Mouse (Mus musculus): Measurements from ENCODE around the gene Tmprss7. TPM values are rescaled to one million over a fixed set of nuclear protein-coding genes. Genes with fewer than 3 reads are reported as not detected.

The Tmprss7 gene
- polyA plus RNA-seq, 1 experiment from 2014 or later: 0.52 TPM

DNA sequence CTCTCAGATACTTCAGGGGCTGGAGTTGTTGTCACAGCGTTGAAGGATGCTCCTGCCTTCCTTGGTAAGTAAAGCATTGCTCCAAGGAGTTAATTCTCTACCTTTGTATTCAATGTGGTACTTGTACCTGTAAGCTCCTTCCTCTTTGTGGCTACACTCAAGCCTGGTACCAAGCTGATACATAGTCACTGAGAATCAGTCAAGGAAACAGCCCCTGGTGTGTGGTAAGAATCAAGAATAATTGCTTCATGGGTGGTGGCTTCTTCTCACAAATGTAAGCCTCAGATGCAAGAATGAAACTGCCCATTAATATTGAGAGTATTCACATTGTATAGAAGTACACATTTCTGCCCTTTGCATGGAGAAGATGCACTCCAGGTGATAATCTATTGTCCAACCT, 77.5 kb downstream of the Tmprss7 start:
- Histone ChIP-seq H3K4me3 (no peak overlapping the region), H3K27ac (replicated peaks) (no peak overlapping the region), H3K36me3 (no peaks in the 10 kb centered on the region), H3K27me3 (peaks cover 3% of the 10 kb centered on the region; the same call in 1 of the 2 replicates), H3K9me3 (no peaks in the 10 kb centered on the region), H3K9ac (replicated peaks) (no peak overlapping the region), H3K4me2 (replicated peaks) (no peak overlapping the region), H3K4me1 (no peaks in the 10 kb centered on the region)
- no peak for ATAC-seq (ENCODE audit: low FRiP score, low read depth)
- 91% methylated on average over 1 of the region's 1 CpGs for WGBS

DNA sequence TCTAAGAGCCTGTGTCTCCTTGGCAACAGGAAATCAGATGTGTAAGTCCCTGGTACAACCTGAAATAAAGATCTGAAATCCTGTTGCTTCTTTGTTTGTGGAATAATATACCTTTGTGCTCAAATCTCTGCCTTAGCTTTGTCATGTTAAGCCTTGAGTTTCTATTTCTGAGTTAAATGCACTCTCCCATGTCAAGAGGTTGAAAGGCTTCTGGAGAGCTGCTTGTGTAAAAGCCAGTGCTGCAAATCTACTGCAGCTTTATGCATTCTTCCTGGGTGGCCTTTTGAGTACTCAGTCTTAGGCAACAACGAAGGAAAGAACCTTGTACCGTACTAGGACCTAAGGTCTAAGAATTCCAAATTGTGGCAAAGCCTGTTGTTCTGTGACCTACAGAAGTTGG, 80.2 kb downstream of the Tmprss7 start:
- Histone ChIP-seq H3K4me1 (no peaks in the 10 kb centered on the region), H3K4me3 (no peak overlapping the region), H3K27me3 (peaks cover 3% of the 10 kb centered on the region; the same call in 1 of the 2 replicates), H3K4me2 (replicated peaks) (no peak overlapping the region), H3K9ac (replicated peaks) (no peak overlapping the region), H3K9me3 (no peaks in the 10 kb centered on the region), H3K27ac (replicated peaks) (no peak overlapping the region), H3K36me3 (no peaks in the 10 kb centered on the region)
- no peak for ATAC-seq (ENCODE audit: low FRiP score, low read depth)
- 64% methylated on average over 2 of the region's 2 CpGs for WGBS

DNA sequence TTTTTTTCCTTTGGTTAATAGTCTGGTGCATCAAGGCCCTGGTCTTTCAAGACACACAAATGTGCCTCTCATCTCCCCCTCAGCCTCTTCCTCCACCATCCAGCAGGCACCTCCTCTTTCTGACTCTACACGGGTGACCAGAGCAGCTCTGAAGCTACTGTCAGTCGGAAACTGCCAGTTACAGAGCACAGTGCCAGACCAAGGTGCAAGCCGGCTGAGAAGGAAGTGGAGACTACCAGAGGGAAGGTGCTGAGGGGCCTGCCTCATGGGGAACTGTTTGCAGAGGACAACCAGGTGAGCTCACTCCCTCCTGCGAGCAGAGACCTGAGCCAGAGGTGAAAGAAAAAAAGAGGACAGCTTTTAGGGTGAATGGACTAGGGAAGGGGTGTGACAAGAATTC, 83.2 kb downstream of the Tmprss7 start, which contains the start of gene Gcsam:
Gene Gcsam, plus strand, starts transcription at position 114 of the 400 bp plus-strand sequence.
- Histone ChIP-seq H3K27me3 (peaks cover 3% of the 10 kb centered on the region; the same call in 1 of the 2 replicates), H3K27ac (replicated peaks) (no peak within 1 kb of the TSS), H3K4me2 (replicated peaks) (no peak within 1 kb of the TSS), H3K4me3 (no peak within 1 kb of the TSS), H3K4me1 (no peaks in the 10 kb centered on the region), H3K9ac (replicated peaks) (no peak within 1 kb of the TSS), H3K9me3 (no peaks in the 10 kb centered on the region), H3K36me3 (no peaks in the 10 kb centered on the region)
- ATAC-seq (ENCODE audit: low FRiP score, low read depth): no peak
- WGBS: 76% methylated on average over 4 of the region's 4 CpGs

DNA sequence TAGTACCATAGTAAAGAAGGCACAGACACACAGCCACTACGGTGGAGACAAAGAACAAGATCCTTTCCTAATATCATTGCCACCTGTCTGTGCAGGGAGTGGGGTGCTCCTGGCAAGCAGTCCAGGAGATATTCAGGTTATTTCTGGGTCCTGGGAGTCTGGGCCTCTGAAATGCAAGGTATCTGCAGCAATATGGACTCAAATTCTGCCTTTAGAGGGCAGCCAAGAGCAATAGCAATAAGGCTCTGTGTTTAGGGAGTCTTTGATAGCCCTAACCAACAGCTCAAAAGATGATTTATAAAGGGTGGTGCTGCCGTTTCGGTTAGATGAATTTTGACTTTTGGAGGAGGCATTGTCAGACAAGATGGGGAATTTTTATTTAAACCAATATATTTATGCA, 84.2 kb downstream of the Tmprss7 start:
- no peaks in the 10 kb centered on the region for H3K9me3 ChIP-seq
- no peaks in the 10 kb centered on the region for H3K4me1 ChIP-seq
- H3K36me3 ChIP-seq: no peaks in the 10 kb centered on the region
- peaks cover 3% of the 10 kb centered on the region; the same call in 1 of the 2 replicates for H3K27me3 ChIP-seq
- no peak overlapping the region for H3K4me3 ChIP-seq
- H3K9ac ChIP-seq (replicated peaks): no peak overlapping the region
- WGBS: 84% methylated on average over 3 of the region's 3 CpGs
- H3K27ac ChIP-seq (replicated peaks): no peak overlapping the region
- no peak overlapping the region for H3K4me2 ChIP-seq (replicated peaks)
- ATAC-seq (ENCODE audit: low FRiP score, low read depth): no peak

DNA sequence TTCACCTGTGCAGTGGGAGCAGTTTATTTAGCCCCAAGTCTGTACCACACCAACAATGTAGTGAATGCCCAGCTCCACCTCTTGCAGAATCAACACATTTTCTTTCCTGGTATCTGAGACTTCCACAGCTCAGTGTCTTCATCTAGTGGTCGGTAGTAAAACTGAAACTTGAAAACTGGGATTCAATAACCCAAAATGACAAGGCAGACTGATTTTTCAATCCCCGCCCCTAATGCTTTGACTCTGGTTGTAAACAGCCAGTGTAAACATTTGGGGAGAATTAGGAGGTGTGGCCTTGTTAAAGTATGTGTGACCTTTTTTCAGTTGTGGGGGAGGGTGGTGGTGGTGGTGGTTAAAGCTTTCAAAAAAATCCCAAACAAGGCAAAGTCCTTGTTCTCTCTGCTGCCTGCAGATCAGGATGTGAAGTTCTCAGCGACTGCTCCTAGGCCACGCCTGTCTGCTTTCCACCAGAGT, 84.9 kb downstream of the Tmprss7 start:
- no peak overlapping the region for H3K27ac ChIP-seq (replicated peaks)
- ATAC-seq (ENCODE audit: low FRiP score, low read depth): no peak
- no peaks in the 10 kb centered on the region for H3K4me1 ChIP-seq
- no peaks in the 10 kb centered on the region for H3K36me3 ChIP-seq
- no peaks in the 10 kb centered on the region for H3K9me3 ChIP-seq
- no peak overlapping the region for H3K9ac ChIP-seq (replicated peaks)
- 63% methylated on average over 4 of the region's 4 CpGs for WGBS
- no peak overlapping the region for H3K4me3 ChIP-seq
- H3K27me3 ChIP-seq: peaks cover 3% of the 10 kb centered on the region; the same call in 1 of the 2 replicates
- no peak overlapping the region for H3K4me2 ChIP-seq (replicated peaks)

Other genes starting within 250 kb of the Tmprss7 start
- gene Gm609, start 200.7 kb downstream of the Tmprss7 start, polyA plus RNA-seq (2016; fragmentation: Nextera tagmentation; extraction: Ambion mirVana): not detected in 2 replicates
- gene Gm17783, start 161.6 kb downstream of the Tmprss7 start, polyA plus RNA-seq (2016; fragmentation: Nextera tagmentation; extraction: Ambion mirVana): not detected in 2 replicates
- not detected in 2 replicates for gene Slc9c1, start 158.3 kb downstream of the Tmprss7 start, polyA plus RNA-seq (2016; fragmentation: Nextera tagmentation; extraction: Ambion mirVana)
- 0.09 and 0.12 TPM in 2 replicates for gene Gcsam, start 83.3 kb downstream of the Tmprss7 start, polyA plus RNA-seq (2016; fragmentation: Nextera tagmentation; extraction: Ambion mirVana)
- 0.08 and 0.10 TPM in 2 replicates for gene BC016579, start 39.6 kb downstream of the Tmprss7 start, polyA plus RNA-seq (2016; fragmentation: Nextera tagmentation; extraction: Ambion mirVana)
- gene Tagln3, start 30.9 kb upstream of the Tmprss7 start, polyA plus RNA-seq (2016; fragmentation: Nextera tagmentation; extraction: Ambion mirVana): 383 and 400 TPM in 2 replicates
- 48.9 and 49.5 TPM in 2 replicates for gene Abhd10, start 49.3 kb upstream of the Tmprss7 start, polyA plus RNA-seq (2016; fragmentation: Nextera tagmentation; extraction: Ambion mirVana)